8 mouse cellular contexts compared by ENCODE assay signal in genomic region chr9:14770803-14771471, GRCm38 (mm10). TPM values are rescaled to one million over a fixed set of nuclear protein-coding genes. Genes with fewer than 3 reads are reported as not detected.
DNase-seq lines count a peak whose midpoint lies in the region; ATAC-seq lines count a peak whose summit lies in the region.

Gene 1700012B09Rik, minus strand, starts transcription at chr9:14771030.

- 0 out of 2 replicates have a peak, but pooled peaks have one; percentile 13 for ATAC-seq in neutrophil, adult 5-6 weeks (ENCODE audit: extremely low read depth, insufficient number of reproducible peaks, low FRiP score, poor library complexity, severe bottlenecking)

- H3K9me3 ChIP-seq in embryonic facial prominence, embryonic 10.5 days = no peaks in the 10 kb centered on the region
- no peaks in the 10 kb centered on the region for H3K9me3 ChIP-seq in limb, embryonic 10.5 days (replicated peaks)

- peaks cover 18% of the 10 kb centered on the region for H3K4me1 ChIP-seq in embryonic facial prominence, embryonic 10.5 days
- H3K4me1 ChIP-seq in limb, embryonic 10.5 days = peaks cover 19% of the 10 kb centered on the region

- 17% methylated on average over 23 of the region's 23 CpGs for WGBS in embryonic facial prominence, embryonic 10.5 days
- WGBS in limb, embryonic 10.5 days = 21% methylated on average over 23 of the region's 23 CpGs

- H3K4me3 ChIP-seq in embryonic facial prominence, embryonic 10.5 days = peak within 1 kb of the TSS; percentile 28; the same call in 1 of the 2 replicates
- peak within 1 kb of the TSS; percentile 18 for H3K4me3 ChIP-seq in limb, embryonic 10.5 days

- H3K27ac ChIP-seq in embryonic facial prominence, embryonic 10.5 days (replicated peaks) = no peak within 1 kb of the TSS
- peak within 1 kb of the TSS; percentile 27; the same call in 1 of the 2 replicates for H3K27ac ChIP-seq in limb, embryonic 10.5 days

- H3K36me3 ChIP-seq in embryonic facial prominence, embryonic 10.5 days (replicated peaks) = no peaks in the 10 kb centered on the region
- no peaks in the 10 kb centered on the region for H3K36me3 ChIP-seq in limb, embryonic 10.5 days

- DNase-seq in kidney, postnatal 4 days = peak; percentile 20 to 25
- DNase-seq in kidney, adult 11 months = no peak
- DNase-seq in embryonic facial prominence, embryonic 10.5 days (ENCODE audit: low spot score) = peak; percentile 52
- peak; percentile 43 for DNase-seq in limb, embryonic 10.5 days (ENCODE audit: low spot score)
- no peak for DNase-seq in liver
- no peak for DNase-seq in left cerebral cortex, adult 9 months (ENCODE audit: low spot score in 2 of 2)
- no peak for DNase-seq in layer of hippocampus, adult 9-10 months (ENCODE audit: low spot score)

- peaks cover 20% of the 10 kb centered on the region for H3K27me3 ChIP-seq in embryonic facial prominence, embryonic 10.5 days (replicated peaks; ENCODE audit: low read depth, poor library complexity, severe bottlenecking)
- peaks cover 15% of the 10 kb centered on the region for H3K27me3 ChIP-seq in limb, embryonic 10.5 days (ENCODE audit: low read depth, poor library complexity, severe bottlenecking)

RNA-seq across cellular contexts. Expression of gene 1700012B09Rik, which starts in this region (rescaled TPM):
- 0.23 and 0.54 TPM in 2 replicates for polyA plus RNA-seq in embryonic facial prominence, embryonic 10.5 days (2016; fragmentation: Nextera tagmentation; extraction: Ambion mirVana)
- not detected in 2 replicates for polyA plus RNA-seq in limb, embryonic 10.5 days (2016; fragmentation: Nextera tagmentation; extraction: Ambion mirVana)
- total RNA-seq in neutrophil, adult 5-6 weeks (2017) = not detected in 2 replicates

Comparison
In these comparisons a context has a peak if more than half of its experiments do, and no peak if none do; other contexts are left out.
1. DNase-seq: peak in kidney, postnatal 4 days (2 of 2); none in kidney, adult 11 months (single experiment), liver (single experiment), left cerebral cortex, adult 9 months (0 of 2) and layer of hippocampus, adult 9-10 months (single experiment).
2. Peak in DNase-seq and H3K4me3 ChIP-seq in embryonic facial prominence, embryonic 10.5 days; RNA of the gene not detected or under 1 TPM.
3. Peak in DNase-seq, H3K4me3 ChIP-seq and H3K27ac ChIP-seq in limb, embryonic 10.5 days; RNA of the gene not detected or under 1 TPM.
4. Peak in ATAC-seq in neutrophil, adult 5-6 weeks; RNA of the gene not detected or under 1 TPM.